Mouse (Mus musculus) embryonic facial prominence, embryonic 10.5 days (tissue): ENCODE data around the gene Ppp1r14b. TPM values are rescaled to one million over a fixed set of nuclear protein-coding genes. Genes with fewer than 3 reads are reported as not detected.
A peak's percentile ranks its signal among the peaks of the same experiment; 100 is the strongest.

Experiments
- DNase-seq: peaks from one replicate; pipeline ENCODE4 v3.0.0-alpha.2; 2017; ENCODE audit warnings: low spot score
- H3K27ac ChIP-seq: fragments of 300-500 bp; sonication (generic); replicated peaks from 2 replicates; pipeline ENCODE4 v1.5.1; 2016; ENCODE audit warnings: mild to moderate bottlenecking
- H3K27me3 ChIP-seq: fragments of 300-500 bp; sonication (generic); replicated peaks from 2 replicates; pipeline ENCODE4 v1.6.1; 2016; ENCODE audit warnings: low read depth, mild to moderate bottlenecking; ENCODE audit not compliant: poor library complexity, severe bottlenecking
- H3K36me3 ChIP-seq: fragments of 300-500 bp; sonication (generic); replicated peaks from 2 replicates; pipeline ENCODE4 v1.6.1; 2016; ENCODE audit warnings: mild to moderate bottlenecking, moderate library complexity
- H3K4me1 ChIP-seq: fragments of 300-500 bp; sonication (generic); 2 replicates; pipeline ENCODE4 v1.6.1; 2016
- H3K4me3 ChIP-seq: fragments of 300-500 bp; sonication (generic); 2 replicates; pipeline ENCODE4 v1.5.1; 2016; ENCODE audit warnings: mild to moderate bottlenecking, moderate library complexity
- H3K9me3 ChIP-seq: fragments of 300-500 bp; sonication (generic); 2 replicates; pipeline ENCODE4 v1.6.1; 2016; ENCODE audit warnings: mild to moderate bottlenecking
- WGBS: fragments of 180-500 bp; shearing (Covaris S2); methylation state at CpG from one replicate; pipeline ENCODE4 v1.1.7; 2016; 5-methylcytosine and 5-hydroxymethylcytosine counted together
- polyA plus RNA-seq: library from polyadenylated mRNA; unstranded; fragments of >200 nt; fragmentation: Nextera tagmentation; extraction: Ambion mirVana; gene quantifications from 2 replicates; pipeline ENCODE4 v1.2.1, GENCODE M21; 2016

Ppp1r14b gene
- polyA plus RNA-seq, 1 experiment from 2014 or later: 217 TPM

- Histone ChIP-seq H3K27me3 (peaks cover 54% of the 10 kb centered on the region), H3K36me3 (no peaks in the 10 kb centered on the region), H3K27ac (no peak overlapping the region), H3K9me3 (no peaks in the 10 kb centered on the region), H3K4me1 (peaks cover 40% of the 10 kb centered on the region), H3K4me3 (no peak overlapping the region)
- 76% methylated on average over 16 of the region's 16 CpGs for WGBS
- no peak for DNase-seq
These were observed 37.0 kb upstream of the Ppp1r14b start for GRCm38 (mm10) chr19:6937541-6938465.

- 88% methylated on average over 20 of the region's 20 CpGs for whole genome bisulfite sequencing
- no peak overlapping the region for H3K27ac ChIP-seq
- peaks cover 38% of the 10 kb centered on the region for H3K27me3 ChIP-seq
- no peaks in the 10 kb centered on the region for H3K36me3 ChIP-seq
- H3K9me3 ChIP-seq: no peaks in the 10 kb centered on the region
- H3K4me3 ChIP-seq: peak overlapping the region; percentile 93
- H3K4me1 ChIP-seq: peaks cover 34% of the 10 kb centered on the region
- DNase-seq: no peak
These were observed 35.4 kb upstream of the Ppp1r14b start for GRCm38 (mm10) chr19:6939106-6940002.

GRCm38 (mm10) chr19:6940396-6941351 lies 34.1 kb upstream of the Ppp1r14b start:
- H3K36me3 ChIP-seq: peaks cover 10% of the 10 kb centered on the region
- no peak for DNase-seq
- peak overlapping the region; percentile 96 for H3K27ac ChIP-seq

DNA sequence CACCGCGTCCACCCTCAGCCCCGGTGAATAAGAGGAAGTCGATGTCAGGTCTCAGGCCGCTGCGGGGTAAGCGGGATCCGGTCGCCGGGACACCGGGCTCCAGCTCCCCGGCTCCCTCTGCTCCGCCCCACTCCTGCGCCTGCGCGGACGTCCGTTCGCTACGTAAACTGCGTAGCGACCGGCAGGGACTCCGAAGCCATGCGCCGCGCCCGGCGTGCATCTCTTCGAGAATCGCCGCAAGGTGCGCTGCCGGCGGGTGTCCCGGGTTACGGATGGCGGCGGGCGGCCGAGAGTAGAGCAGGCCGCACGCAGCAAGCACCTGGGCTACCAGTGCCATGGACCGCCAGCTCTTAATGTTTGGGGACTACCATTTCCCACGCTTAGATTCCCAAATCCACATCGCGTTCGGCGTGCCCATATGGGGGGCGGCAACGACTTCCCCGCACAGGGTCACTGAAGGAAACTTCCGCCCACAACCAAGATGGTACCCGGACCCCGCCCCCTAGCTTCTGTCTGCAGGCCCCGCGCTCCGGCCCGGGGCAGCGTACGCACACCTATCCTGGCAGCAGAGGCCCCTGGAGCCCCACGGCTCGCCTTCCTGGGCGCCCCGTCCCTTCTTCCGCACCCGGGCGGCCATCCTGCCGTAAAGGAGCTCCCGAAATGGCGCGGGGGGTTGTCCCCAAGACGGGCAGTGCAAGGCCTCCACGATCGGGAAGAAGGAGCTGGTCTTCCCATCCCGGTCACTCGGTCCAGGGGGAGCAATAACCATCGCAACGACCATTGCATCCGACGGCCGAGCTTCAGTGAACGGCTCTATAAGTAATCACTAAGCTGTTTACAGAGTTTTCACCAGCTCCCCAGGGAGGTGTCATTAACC lies 33.2 kb upstream of the Ppp1r14b start, which contains the start of gene Bad:
Gene Bad, plus strand, starts transcription at position 490 of the 877 bp plus-strand sequence.
- Histone ChIP-seq H3K27me3 (peaks cover 17% of the 10 kb centered on the region; the same call in 1 of the 2 replicates), H3K4me1 (peaks cover 33% of the 10 kb centered on the region), H3K9me3 (no peaks in the 10 kb centered on the region), H3K36me3 (peaks cover 16% of the 10 kb centered on the region), H3K27ac (peak within 1 kb of the TSS; percentile 96), H3K4me3 (peak within 1 kb of the TSS; percentile 93)
- under 1% methylated on average over 83 of the region's 83 CpGs for WGBS
- DNase-seq: peak; percentile 95

More at GRCm38 (mm10) chr19:6940396-6941351, 34.1 kb upstream of the Ppp1r14b start:
- Histone ChIP-seq H3K4me1 (peaks cover 33% of the 10 kb centered on the region), H3K27me3 (peaks cover 25% of the 10 kb centered on the region), H3K9me3 (no peaks in the 10 kb centered on the region), H3K4me3 (peak overlapping the region; percentile 93)
- 21% methylated on average over 29 of the region's 29 CpGs for WGBS

GRCm38 (mm10) chr19:6942249-6942691 lies 32.5 kb upstream of the Ppp1r14b start, which contains the start of gene Gpr137:
TSS of gene Gpr137 (minus strand) at chr19:6942480.
- under 1% methylated on average over 27 of the region's 27 CpGs for WGBS
- Histone ChIP-seq H3K4me3 (peak within 1 kb of the TSS; percentile 93), H3K4me1 (peaks cover 33% of the 10 kb centered on the region), H3K27ac (peak within 1 kb of the TSS; percentile 96), H3K27me3 (peaks cover 17% of the 10 kb centered on the region; the same call in 1 of the 2 replicates), H3K9me3 (no peaks in the 10 kb centered on the region), H3K36me3 (peaks cover 16% of the 10 kb centered on the region)
- peak; percentile 94 for DNase-seq

- DNase-seq: no peak
- H3K36me3 ChIP-seq: peaks cover 16% of the 10 kb centered on the region
- H3K27ac ChIP-seq: peak overlapping the region; percentile 96
- H3K27me3 ChIP-seq: peaks cover 17% of the 10 kb centered on the region; the same call in 1 of the 2 replicates
- WGBS: 28% methylated on average over 5 of the region's 5 CpGs
- H3K4me3 ChIP-seq: peak overlapping the region; percentile 93
- no peaks in the 10 kb centered on the region for H3K9me3 ChIP-seq
- H3K4me1 ChIP-seq: peaks cover 33% of the 10 kb centered on the region
These were observed 32.0 kb upstream of the Ppp1r14b start for GRCm38 (mm10) chr19:6942764-6943163.

DNA sequence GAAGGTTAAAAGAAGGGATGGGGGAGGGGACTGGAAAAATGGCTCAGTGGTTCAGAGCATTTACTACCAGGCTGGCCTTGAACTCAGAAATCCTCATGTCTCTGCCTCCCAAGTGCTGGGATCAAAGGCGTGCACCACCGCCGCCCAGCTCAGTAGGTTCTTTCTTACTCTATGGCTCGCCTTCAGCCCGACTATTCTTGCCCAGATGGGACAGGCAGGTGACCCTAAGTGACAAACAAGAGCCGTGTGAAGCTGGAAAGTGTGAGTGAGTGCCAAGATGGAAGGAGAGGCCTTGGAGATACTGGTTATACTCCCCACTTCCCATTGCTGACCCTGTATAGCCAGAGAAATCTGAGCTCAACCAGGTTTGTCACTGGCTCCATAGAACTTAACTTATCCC lies 31.1 kb upstream of the Ppp1r14b start:
- Histone ChIP-seq H3K9me3 (no peaks in the 10 kb centered on the region), H3K27me3 (peaks cover 12% of the 10 kb centered on the region; the same call in 1 of the 2 replicates), H3K27ac (no peak overlapping the region), H3K36me3 (peaks cover 16% of the 10 kb centered on the region), H3K4me3 (no peak overlapping the region), H3K4me1 (peaks cover 33% of the 10 kb centered on the region)
- DNase-seq: no peak
- 91% methylated on average over 6 of the region's 6 CpGs for WGBS

DNA sequence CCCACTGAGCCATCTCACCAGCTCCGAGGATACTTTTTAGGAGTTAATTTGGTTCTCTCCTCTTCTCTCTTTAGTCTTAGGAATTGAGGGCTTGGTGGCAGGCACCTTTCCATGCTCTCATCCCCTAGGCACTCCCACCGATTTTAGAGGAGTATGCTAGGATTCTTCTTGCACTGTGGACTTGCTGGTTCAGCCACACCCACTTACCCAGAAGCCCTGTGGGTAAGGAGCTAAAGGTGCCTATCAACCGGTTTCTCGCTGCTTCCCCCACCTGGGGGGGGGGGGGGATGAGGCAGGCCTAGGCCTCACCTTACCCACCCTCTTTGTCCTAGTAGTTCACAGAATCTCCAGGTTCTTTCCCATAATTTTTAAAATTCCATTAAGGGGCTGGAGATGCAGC lies 27.0 kb upstream of the Ppp1r14b start:
- WGBS: 50% methylated on average over 4 of the region's 4 CpGs
- Histone ChIP-seq H3K27ac (no peak overlapping the region), H3K9me3 (no peaks in the 10 kb centered on the region), H3K4me1 (peaks cover 32% of the 10 kb centered on the region), H3K27me3 (no peaks in the 10 kb centered on the region), H3K4me3 (no peak overlapping the region), H3K36me3 (peaks cover 24% of the 10 kb centered on the region)
- DNase-seq: no peak

DNA sequence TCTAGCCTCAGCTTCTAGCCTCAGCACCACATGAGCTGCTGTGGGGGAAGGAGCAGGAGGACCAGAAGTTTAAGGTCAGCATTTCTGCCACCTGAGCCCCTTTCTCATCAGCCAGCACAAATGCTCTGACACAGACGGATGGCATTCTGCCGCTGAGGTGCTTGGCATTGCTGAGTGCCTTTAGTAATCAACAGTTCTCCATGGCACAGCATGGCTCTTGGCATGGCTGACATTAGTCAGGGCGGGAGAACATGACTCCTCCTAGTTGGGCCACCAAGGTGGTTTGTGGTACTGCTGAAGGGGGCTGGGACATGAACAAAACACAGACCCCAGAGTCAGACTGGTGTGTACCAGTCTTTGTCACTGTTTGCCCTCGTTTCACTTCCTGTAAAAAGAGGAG lies 26.6 kb upstream of the Ppp1r14b start:
- DNase-seq: no peak
- no peak overlapping the region for H3K27ac ChIP-seq
- H3K27me3 ChIP-seq: no peaks in the 10 kb centered on the region
- 83% methylated on average over 4 of the region's 4 CpGs for WGBS
- H3K9me3 ChIP-seq: no peaks in the 10 kb centered on the region
- H3K4me1 ChIP-seq: peaks cover 32% of the 10 kb centered on the region
- no peak overlapping the region for H3K4me3 ChIP-seq
- H3K36me3 ChIP-seq: peaks cover 24% of the 10 kb centered on the region

- H3K27ac ChIP-seq: peak overlapping the region; percentile 93
- H3K4me3 ChIP-seq: peak overlapping the region; percentile 70
- 92% methylated on average over 5 of the region's 5 CpGs for WGBS
- H3K4me1 ChIP-seq: peaks cover 32% of the 10 kb centered on the region
- H3K9me3 ChIP-seq: no peaks in the 10 kb centered on the region
- peaks cover 35% of the 10 kb centered on the region for H3K36me3 ChIP-seq
- no peak for DNase-seq
- H3K27me3 ChIP-seq: no peaks in the 10 kb centered on the region
These were observed 25.2 kb upstream of the Ppp1r14b start for GRCm38 (mm10) chr19:6949532-6949931.

DNA sequence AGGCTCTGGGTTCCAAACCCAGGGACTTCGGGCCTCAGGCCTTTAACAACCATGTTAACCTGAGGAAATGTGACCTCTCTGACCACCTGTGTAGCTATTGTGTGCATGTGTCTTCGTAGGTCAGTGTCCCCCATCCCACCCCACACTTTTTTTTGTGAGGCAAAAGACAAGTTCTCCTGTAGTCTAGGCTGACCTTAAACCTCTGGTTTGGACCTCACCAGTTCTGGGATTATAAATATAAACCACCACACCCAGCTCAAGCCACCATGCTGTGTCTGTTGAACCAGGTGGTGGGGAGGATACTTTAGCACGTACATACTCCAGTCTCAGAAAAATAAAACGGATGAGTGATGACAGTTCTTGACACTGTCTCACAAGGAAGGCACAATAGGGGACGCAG lies 24.8 kb upstream of the Ppp1r14b start:
- 65% methylated on average over 5 of the region's 5 CpGs for WGBS
- H3K4me3 ChIP-seq: peak overlapping the region; percentile 70
- peaks cover 32% of the 10 kb centered on the region for H3K4me1 ChIP-seq
- H3K27ac ChIP-seq: peak overlapping the region; percentile 93
- H3K27me3 ChIP-seq: no peaks in the 10 kb centered on the region
- peaks cover 36% of the 10 kb centered on the region for H3K36me3 ChIP-seq
- H3K9me3 ChIP-seq: no peaks in the 10 kb centered on the region
- DNase-seq: no peak
